Mouse (Mus musculus): ENCODE results near the gene Aldh1a3. TPM values are rescaled to one million over a fixed set of nuclear protein-coding genes. Genes with fewer than 3 reads are reported as not detected.
A peak's percentile ranks its signal among the peaks of the same experiment; 100 is the strongest.

Aldh1a3 gene
- polyA plus RNA-seq, 1 experiment from 2014 or later: 1.0 TPM

DNA sequence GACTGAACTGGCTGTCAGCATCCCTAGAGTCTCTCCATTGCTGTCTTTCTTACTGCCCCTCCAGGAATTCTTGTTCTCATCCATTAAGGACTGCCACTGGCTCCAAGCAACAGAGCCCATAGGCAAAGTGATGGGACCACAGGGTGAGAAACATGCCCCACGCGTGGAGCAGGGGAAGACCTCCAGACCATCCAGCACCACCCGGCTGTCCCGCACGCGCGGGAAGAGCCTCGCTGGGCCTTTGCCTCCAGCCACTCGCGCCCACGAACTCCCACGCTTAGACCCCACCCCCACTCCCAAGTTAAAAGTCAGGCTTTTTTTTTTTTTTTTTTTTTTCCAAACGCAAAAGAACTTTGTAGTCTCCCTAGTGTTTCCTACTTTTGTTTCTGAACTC, 39.9 kb downstream of the Aldh1a3 start:
- ATAC-seq (replicated peaks; ENCODE audit: insufficient number of reproducible peaks, insufficient read depth, low FRiP score, low read depth): no peak
- 2% methylated on average over 13 of the region's 13 CpGs for WGBS
- H3K27ac ChIP-seq: peak overlapping the region; percentile 73
- H3K4me1 ChIP-seq (replicated peaks): peaks cover 11% of the 10 kb centered on the region
- no peaks in the 10 kb centered on the region for H3K27me3 ChIP-seq
- peak overlapping the region; percentile 96 for H3K4me2 ChIP-seq
- H3K9ac ChIP-seq: peak overlapping the region; percentile 92
- peak overlapping the region; percentile 80 for H3K4me3 ChIP-seq
- H3K36me3 ChIP-seq: no peaks in the 10 kb centered on the region
- no peaks in the 10 kb centered on the region for H3K9me3 ChIP-seq (replicated peaks)

DNA sequence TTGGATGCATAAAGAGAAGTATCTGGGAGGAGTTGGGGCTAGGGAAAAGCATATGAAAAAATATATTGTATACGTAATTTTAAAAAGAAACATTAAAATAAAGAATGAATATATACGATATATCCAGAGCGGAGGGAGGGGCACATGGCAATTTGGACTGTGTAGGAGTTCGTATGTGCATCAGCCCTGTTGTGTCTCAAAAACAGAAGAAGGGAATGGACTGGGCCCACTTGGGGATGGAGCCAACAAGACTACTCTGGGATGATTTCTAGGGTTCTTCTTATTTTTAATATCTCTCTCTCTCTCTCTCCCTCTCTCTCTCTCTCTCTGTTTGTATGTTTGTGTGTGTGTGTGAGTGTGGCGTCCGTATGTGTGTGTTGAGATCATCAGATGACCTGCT, 40.9 kb downstream of the Aldh1a3 start:
- H3K4me3 ChIP-seq: no peak overlapping the region
- no peaks in the 10 kb centered on the region for H3K9me3 ChIP-seq (replicated peaks)
- H3K27ac ChIP-seq: no peak overlapping the region
- peaks cover 11% of the 10 kb centered on the region for H3K4me1 ChIP-seq (replicated peaks)
- no peaks in the 10 kb centered on the region for H3K27me3 ChIP-seq
- WGBS: 95% methylated on average over 6 of the region's 6 CpGs
- H3K4me2 ChIP-seq: no peak overlapping the region
- ATAC-seq (replicated peaks; ENCODE audit: insufficient number of reproducible peaks, insufficient read depth, low FRiP score, low read depth): no peak
- H3K9ac ChIP-seq: no peak overlapping the region
- no peaks in the 10 kb centered on the region for H3K36me3 ChIP-seq

DNA sequence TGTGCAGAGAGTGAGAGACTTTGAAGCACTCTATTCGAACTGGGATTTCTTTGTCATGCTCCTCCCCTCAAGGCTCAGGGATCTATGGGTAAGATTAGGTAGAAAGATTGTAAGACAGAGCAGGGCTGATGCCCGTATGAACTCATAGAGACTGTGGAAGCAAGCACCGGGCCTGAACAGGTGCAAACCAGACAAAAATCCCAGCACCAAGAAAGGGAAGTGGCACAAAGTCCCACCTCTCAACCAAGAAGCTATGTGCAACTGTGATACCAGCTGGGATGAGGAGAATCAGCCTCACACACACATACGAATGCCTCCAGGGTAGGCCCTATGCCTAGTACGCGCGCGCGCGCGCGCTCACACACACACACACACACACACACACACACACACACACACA, 41.5 kb downstream of the Aldh1a3 start:
- Histone ChIP-seq H3K27ac (no peak overlapping the region), H3K9ac (no peak overlapping the region), H3K9me3 (replicated peaks) (no peaks in the 10 kb centered on the region), H3K36me3 (0 out of 2 replicates have a peak, but pooled peaks cover under 1% of the 10 kb centered on the region), H3K27me3 (no peaks in the 10 kb centered on the region), H3K4me2 (no peak overlapping the region), H3K4me3 (no peak overlapping the region), H3K4me1 (replicated peaks) (peaks cover 11% of the 10 kb centered on the region)
- ATAC-seq (replicated peaks; ENCODE audit: insufficient number of reproducible peaks, insufficient read depth, low FRiP score, low read depth): no peak
- 94% methylated on average over 12 of the region's 12 CpGs for WGBS

DNA sequence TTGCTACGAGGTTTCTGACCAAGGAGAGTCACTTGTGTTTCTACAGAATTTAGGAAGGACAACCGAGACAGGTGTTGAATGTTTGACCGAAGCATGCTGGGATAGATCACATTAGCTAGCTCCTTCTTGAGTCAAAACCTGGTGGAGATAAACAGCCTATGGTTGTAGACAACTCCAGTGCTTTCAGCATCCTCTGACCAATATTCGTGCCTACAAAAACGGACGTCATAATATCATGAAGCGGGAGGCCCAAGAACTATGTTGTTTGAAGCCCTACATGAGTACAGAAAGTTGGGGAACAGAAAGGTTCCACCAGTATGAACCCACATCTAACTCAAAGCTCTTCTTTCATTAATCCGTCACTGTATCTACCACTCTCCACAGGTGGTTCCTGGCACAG, 42.4 kb downstream of the Aldh1a3 start:
- H3K4me1 ChIP-seq (replicated peaks): peaks cover 11% of the 10 kb centered on the region
- no peak for ATAC-seq (replicated peaks; ENCODE audit: insufficient number of reproducible peaks, insufficient read depth, low FRiP score, low read depth)
- H3K4me3 ChIP-seq: no peak overlapping the region
- no peak overlapping the region for H3K4me2 ChIP-seq
- WGBS: 91% methylated on average over 8 of the region's 8 CpGs
- 0 out of 2 replicates have a peak, but pooled peaks cover 7% of the 10 kb centered on the region for H3K36me3 ChIP-seq
- no peak overlapping the region for H3K9ac ChIP-seq
- no peaks in the 10 kb centered on the region for H3K9me3 ChIP-seq (replicated peaks)
- no peaks in the 10 kb centered on the region for H3K27me3 ChIP-seq
- no peak overlapping the region for H3K27ac ChIP-seq

DNA sequence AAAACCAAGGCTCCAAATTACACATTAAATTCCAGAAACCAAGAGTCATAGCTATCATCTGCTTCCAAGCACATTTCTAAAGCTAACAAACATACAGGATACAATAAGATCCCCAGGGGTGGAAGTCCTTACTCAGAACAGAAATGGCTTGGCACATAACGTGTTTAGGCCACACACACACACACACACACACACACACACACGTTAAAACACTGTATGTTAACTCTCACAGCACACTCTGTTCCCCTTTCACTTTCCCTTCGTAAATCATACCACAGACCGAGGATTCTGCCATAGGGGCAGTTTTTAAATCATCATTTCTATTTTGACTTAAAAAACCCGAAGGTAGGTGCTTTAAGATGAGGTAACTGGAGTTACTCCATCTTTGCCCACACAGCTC, 43.1 kb downstream of the Aldh1a3 start:
- H3K4me3 ChIP-seq: no peak overlapping the region
- H3K9ac ChIP-seq: no peak overlapping the region
- WGBS: 63% methylated on average over 5 of the region's 5 CpGs
- no peaks in the 10 kb centered on the region for H3K9me3 ChIP-seq (replicated peaks)
- no peak overlapping the region for H3K27ac ChIP-seq
- 0 out of 2 replicates have a peak, but pooled peaks cover 7% of the 10 kb centered on the region for H3K36me3 ChIP-seq
- no peak for ATAC-seq (replicated peaks; ENCODE audit: insufficient number of reproducible peaks, insufficient read depth, low FRiP score, low read depth)
- peaks cover 11% of the 10 kb centered on the region for H3K4me1 ChIP-seq (replicated peaks)
- no peaks in the 10 kb centered on the region for H3K27me3 ChIP-seq
- H3K4me2 ChIP-seq: no peak overlapping the region

DNA sequence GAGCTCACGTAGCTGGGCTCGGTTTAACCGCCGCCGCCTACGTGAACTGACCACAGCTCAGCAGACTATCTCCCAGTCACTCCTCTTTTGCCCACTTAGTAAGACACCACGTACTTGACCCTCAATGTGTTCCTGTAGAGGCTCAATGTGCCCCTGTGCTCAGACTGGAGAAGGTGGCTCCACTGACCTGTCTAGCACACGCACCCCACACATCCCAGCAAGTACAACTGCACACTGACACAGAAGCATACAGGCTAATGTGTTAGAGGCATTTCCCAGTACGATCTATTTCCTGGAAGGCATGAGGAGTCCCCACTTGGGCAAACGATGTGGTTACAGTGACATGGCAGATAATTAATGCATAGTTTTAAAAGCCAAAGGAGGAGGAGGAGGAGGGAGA, 50.8 kb downstream of the Aldh1a3 start:
- no peak overlapping the region for H3K4me2 ChIP-seq
- H3K9ac ChIP-seq: no peak overlapping the region
- 72% methylated on average over 10 of the region's 10 CpGs for WGBS
- no peak overlapping the region for H3K4me3 ChIP-seq
- no peaks in the 10 kb centered on the region; the same call in 1 of the 2 replicates for H3K4me1 ChIP-seq (replicated peaks)
- H3K27ac ChIP-seq: no peak overlapping the region
- no peaks in the 10 kb centered on the region for H3K9me3 ChIP-seq (replicated peaks)
- no peaks in the 10 kb centered on the region for H3K27me3 ChIP-seq
- no peak for ATAC-seq (replicated peaks; ENCODE audit: insufficient number of reproducible peaks, insufficient read depth, low FRiP score, low read depth)
- 0 out of 2 replicates have a peak, but pooled peaks cover 7% of the 10 kb centered on the region for H3K36me3 ChIP-seq

DNA sequence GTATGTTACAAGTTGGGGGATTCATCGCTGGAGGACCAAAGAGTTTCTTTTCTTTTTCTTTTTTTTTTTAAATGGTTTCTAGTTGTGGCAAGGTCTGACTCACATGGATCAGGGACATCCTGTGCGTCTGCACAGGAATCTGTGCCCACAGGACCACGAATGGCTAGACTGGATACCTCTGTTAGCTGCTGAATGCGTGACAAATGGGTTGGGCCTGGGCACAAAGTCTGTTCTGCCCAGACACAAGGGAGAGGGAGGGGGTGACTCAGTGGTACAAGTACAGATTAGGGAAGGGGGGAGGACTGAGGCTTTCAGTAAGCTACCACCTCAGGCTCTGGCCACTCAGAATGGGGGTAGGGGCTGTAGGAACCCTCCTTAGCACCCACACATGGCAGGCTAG, 51.6 kb downstream of the Aldh1a3 start:
- H3K4me1 ChIP-seq (replicated peaks): no peaks in the 10 kb centered on the region; the same call in 1 of the 2 replicates
- H3K9ac ChIP-seq: no peak overlapping the region
- H3K27me3 ChIP-seq: no peaks in the 10 kb centered on the region
- no peak overlapping the region for H3K4me2 ChIP-seq
- no peaks in the 10 kb centered on the region for H3K9me3 ChIP-seq (replicated peaks)
- no peak overlapping the region for H3K4me3 ChIP-seq
- 0 out of 2 replicates have a peak, but pooled peaks cover 6% of the 10 kb centered on the region for H3K36me3 ChIP-seq
- no peak overlapping the region for H3K27ac ChIP-seq
- no peak for ATAC-seq (replicated peaks; ENCODE audit: insufficient number of reproducible peaks, insufficient read depth, low FRiP score, low read depth)
- WGBS: 88% methylated on average over 4 of the region's 4 CpGs

DNA sequence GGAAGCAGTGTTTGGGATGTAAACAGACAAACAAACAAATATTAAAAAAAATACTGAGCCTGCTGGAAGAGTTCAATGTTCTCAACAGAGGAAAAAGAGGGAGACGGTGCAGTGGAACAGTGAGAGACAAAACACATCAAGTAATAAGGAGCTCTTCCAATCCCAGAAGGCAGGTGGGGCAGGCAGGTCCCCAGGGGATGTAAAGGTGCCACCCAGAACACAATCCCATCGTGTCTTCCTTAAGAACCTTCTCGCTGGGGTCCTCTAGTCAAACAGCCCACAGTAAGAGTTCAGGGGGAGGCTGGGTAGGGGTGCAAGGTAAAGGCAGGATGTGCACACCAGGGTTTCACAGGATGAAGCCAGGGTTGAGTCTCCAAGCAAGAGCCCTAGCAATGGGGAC, 53.9 kb downstream of the Aldh1a3 start:
- H3K9ac ChIP-seq: no peak overlapping the region
- WGBS: 78% methylated on average over 3 of the region's 3 CpGs
- H3K9me3 ChIP-seq (replicated peaks): no peaks in the 10 kb centered on the region
- H3K27ac ChIP-seq: no peak overlapping the region
- no peak overlapping the region for H3K4me3 ChIP-seq
- no peak overlapping the region for H3K4me2 ChIP-seq
- no peaks in the 10 kb centered on the region for H3K27me3 ChIP-seq
- no peak for ATAC-seq (replicated peaks; ENCODE audit: insufficient number of reproducible peaks, insufficient read depth, low FRiP score, low read depth)
- no peaks in the 10 kb centered on the region for H3K36me3 ChIP-seq
- peaks cover 6% of the 10 kb centered on the region for H3K4me1 ChIP-seq (replicated peaks)

DNA sequence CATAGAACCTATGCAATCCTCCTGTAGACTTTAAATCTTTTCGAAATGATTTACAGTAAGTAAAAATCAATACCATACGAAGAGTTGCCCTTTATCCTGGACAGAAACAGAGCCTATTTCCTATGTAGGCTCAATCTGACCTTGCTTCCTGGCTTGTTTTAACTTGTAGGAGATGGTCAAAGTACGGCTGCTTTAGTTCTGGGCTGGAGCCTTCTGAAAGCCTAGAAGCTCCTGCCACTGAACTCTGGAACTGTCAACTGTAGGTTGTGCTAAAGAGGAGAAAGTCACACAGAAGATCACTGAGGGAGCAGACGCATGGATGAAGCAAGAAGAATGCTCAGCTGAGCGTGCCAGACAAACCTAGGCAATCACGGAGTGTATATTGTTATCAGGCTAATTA, 56.3 kb downstream of the Aldh1a3 start:
- Histone ChIP-seq H3K4me1 (replicated peaks) (peaks cover 6% of the 10 kb centered on the region), H3K27ac (no peak overlapping the region), H3K9ac (no peak overlapping the region), H3K4me3 (no peak overlapping the region), H3K4me2 (no peak overlapping the region), H3K36me3 (no peaks in the 10 kb centered on the region), H3K9me3 (replicated peaks) (no peaks in the 10 kb centered on the region), H3K27me3 (no peaks in the 10 kb centered on the region)
- 81% methylated on average over 6 of the region's 6 CpGs for WGBS
- no peak for ATAC-seq (replicated peaks; ENCODE audit: insufficient number of reproducible peaks, insufficient read depth, low FRiP score, low read depth)

DNA sequence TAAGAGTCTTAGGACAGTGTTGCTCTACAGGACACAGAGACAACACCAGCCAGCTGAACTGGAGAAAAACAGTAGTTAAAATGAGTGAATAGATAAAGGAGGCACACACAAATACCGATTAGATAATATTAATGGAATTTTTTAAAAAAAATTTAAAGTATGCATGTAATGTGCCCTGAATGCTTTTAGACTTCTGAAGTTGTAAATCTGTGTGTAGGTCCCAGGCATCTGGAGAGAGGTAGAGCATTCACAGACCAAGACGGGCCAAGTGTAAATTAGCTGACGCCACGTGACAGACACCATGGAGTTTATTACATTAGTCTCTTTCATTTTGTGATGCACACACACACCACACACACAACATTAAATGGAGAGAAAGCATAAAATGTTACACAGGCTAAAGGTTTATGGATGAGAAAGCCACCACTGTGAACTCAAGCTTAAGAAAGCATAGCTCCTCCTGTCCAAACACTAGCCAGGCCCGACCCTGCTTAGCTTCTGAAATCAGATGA, 57.3 kb downstream of the Aldh1a3 start:
- Histone ChIP-seq H3K4me3 (no peak overlapping the region), H3K4me2 (no peak overlapping the region), H3K9ac (no peak overlapping the region), H3K27me3 (no peaks in the 10 kb centered on the region), H3K36me3 (no peaks in the 10 kb centered on the region), H3K27ac (0 out of 2 replicates have a peak overlapping the region, but pooled peaks have one; percentile 0), H3K9me3 (replicated peaks) (no peaks in the 10 kb centered on the region), H3K4me1 (replicated peaks) (peaks cover 6% of the 10 kb centered on the region)
- 41% methylated on average over 5 of the region's 5 CpGs for WGBS
- no peak for ATAC-seq (replicated peaks; ENCODE audit: insufficient number of reproducible peaks, insufficient read depth, low FRiP score, low read depth)

DNA sequence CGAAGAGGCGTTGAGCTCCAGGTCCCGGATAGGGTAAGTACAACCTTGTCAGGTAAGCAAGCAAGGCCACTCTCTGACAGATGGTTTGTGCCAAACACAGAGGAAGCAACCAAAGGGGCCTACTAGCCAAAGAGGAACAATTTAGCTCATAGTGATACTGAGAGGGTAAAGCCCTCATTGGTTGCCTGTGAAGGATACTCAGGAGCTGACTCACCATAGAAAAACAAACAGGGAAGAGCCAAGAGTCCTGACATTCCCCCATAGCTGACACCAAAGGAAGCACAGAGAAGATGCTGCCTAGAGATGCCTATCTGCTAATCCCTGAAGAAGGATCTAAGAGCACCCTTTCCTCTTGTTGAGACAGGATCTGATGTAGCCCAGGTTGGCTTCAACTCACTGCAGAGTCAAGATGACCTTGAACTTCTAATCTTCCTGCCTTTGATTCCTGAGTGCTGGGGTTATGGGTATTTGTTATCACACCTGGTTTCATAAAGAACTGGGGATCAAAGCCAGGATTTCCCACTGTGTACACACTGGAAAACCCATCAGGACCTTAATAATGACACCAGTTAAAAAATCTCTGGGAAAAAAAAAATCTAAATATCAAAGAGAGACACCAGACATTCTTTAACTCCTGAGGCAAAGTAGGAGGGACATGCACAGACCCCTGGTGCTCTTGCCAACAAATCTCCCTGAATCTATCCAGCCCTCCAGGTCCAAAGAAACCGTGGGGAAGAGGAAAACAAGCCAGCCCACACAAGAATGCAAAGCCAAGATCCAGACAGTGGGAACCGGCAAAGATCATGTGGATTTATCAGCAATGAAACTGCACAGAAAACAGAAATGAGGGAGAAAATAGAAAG, 58.0 kb downstream of the Aldh1a3 start:
- Histone ChIP-seq H3K4me1 (replicated peaks) (peaks cover 6% of the 10 kb centered on the region), H3K4me3 (no peak overlapping the region), H3K4me2 (no peak overlapping the region), H3K36me3 (no peaks in the 10 kb centered on the region), H3K9me3 (replicated peaks) (no peaks in the 10 kb centered on the region), H3K27ac (0 out of 2 replicates have a peak overlapping the region, but pooled peaks have one; percentile 0), H3K27me3 (no peaks in the 10 kb centered on the region), H3K9ac (no peak overlapping the region)
- no peak for ATAC-seq (replicated peaks; ENCODE audit: insufficient number of reproducible peaks, insufficient read depth, low FRiP score, low read depth)
- 63% methylated on average over 5 of the region's 5 CpGs for WGBS

Measured in heart, embryonic 15.5 days (tissue).